Mouse (Mus musculus) cerebellum, adult 11 months (tissue): Measurements from ENCODE around the gene Hoxb4.

ENCODE experiments used
- DNase-seq: peaks from one replicate; pipeline ENCODE4 v3.0.0; 2022

Hoxb4 gene

DNA sequence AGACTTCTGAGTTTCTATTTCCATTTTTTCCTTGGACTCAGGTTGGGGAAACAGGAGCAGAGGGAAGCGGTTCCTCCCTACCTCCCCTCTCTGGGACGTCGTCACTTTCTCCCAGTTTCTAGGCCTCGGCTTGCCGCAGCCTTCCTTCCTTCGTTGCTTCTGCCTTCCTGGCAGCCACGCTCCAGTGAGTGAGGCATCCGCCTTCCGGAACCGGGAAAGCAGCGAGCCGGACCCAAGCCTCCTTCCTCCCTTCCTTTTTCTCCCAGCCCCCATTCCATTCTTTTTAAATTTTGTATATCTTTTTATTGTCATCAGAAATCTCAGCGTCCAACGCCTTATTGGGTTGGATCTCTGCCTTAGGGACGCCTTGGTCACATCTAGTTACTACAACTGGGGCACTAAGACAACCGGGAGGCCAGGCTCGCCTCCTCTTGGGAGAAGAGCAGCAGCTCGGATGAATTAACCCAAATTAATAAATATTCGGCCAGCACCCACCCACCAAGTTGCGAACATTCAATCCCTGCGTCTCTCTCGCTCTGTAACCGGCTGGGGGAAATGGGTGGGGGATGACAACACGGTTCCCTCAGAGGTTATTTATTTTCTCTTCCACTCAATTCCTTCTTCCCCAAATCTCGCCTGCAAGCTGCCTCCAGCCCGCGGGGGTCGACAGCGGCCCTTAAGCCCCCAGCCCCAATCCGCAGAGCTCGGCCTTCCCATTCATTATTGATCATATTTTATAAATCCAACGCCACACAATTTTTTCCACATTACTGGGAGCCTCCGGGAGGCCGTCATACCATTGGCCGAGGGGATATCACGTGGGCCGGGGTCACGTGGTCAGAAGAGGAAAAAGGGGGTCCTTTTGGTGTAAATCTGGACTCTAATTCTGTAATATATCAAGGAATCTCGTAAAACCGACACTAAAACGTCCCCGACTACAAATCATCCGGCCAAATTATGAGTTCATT is 32.0 kb upstream of the Hoxb4 start, which contains the start of gene Hoxb7:
Hoxb7 (plus strand) TSS at position 853 of the 968 bp plus-strand sequence.
- no peak for DNase-seq

DNA sequence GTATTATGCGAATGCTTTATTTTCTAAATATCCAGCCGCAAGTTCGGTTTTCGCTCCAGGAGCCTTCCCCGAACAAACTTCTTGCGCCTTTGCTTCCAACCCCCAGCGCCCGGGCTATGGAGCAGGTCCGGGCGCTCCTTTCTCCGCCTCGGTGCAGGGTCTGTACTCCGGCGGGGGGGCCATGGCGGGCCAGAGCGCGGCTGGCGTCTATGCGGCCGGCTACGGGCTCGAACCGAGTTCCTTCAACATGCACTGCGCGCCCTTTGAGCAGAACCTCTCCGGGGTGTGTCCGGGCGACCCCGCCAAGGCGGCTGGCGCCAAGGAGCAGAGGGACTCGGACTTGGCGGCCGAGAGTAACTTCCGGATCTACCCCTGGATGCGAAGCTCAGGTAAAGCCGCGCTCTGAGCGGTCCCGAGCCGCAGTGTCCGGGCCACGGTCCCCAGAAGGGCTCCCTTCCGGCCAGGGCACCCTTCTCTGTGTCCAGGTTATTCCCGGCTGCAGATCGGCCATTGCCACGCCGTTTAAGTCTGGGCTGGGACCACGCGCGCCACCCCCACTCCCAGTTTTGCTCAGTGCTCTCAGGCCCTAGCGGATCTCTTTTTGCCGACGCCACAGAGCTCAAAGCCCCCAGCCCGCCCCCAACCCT is 31.2 kb upstream of the Hoxb4 start:
- DNase-seq: no peak

GRCm38 (mm10) chr11:96287411-96287810 is 30.7 kb upstream of the Hoxb4 start:
- no peak for DNase-seq

GRCm38 (mm10) chr11:96288455-96289221 is 29.4 kb upstream of the Hoxb4 start:
- no peak for DNase-seq

- DNase-seq: no peak
These were observed 28.8 kb upstream of the Hoxb4 start for GRCm38 (mm10) chr11:96289293-96289692.

GRCm38 (mm10) chr11:96289837-96290236 is 28.2 kb upstream of the Hoxb4 start:
- DNase-seq: no peak

DNA sequence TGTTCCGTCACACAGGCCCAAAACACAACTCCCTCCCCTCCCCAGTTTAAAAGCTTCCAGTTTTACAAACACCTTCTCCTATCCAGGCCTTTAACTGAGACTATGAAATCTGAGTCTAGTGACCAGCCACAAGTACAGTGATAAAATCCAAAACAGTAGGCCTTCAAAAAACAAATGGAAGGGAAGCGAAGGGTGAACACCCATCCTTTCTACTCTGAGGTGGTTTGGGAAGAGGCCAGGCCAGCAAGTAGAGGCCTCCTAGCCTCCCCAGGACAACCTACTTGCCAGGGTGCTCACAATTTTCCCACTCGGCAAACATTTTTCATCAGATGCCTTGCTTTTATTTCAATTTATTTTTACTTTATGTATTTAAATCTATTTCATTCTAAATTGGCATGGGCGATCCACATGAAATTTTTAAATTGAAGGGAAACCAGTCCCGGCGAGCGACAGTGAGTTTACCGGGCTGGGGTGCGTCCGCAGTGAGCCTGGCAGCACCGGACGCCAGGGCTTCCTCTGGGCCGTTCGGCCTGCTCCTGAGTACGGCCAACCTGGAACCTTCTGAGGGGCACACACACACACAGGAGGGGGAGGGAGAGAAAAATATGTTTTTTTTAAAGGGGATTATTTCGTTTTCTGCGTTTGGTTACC is 27.2 kb upstream of the Hoxb4 start:
- no peak for DNase-seq

DNA sequence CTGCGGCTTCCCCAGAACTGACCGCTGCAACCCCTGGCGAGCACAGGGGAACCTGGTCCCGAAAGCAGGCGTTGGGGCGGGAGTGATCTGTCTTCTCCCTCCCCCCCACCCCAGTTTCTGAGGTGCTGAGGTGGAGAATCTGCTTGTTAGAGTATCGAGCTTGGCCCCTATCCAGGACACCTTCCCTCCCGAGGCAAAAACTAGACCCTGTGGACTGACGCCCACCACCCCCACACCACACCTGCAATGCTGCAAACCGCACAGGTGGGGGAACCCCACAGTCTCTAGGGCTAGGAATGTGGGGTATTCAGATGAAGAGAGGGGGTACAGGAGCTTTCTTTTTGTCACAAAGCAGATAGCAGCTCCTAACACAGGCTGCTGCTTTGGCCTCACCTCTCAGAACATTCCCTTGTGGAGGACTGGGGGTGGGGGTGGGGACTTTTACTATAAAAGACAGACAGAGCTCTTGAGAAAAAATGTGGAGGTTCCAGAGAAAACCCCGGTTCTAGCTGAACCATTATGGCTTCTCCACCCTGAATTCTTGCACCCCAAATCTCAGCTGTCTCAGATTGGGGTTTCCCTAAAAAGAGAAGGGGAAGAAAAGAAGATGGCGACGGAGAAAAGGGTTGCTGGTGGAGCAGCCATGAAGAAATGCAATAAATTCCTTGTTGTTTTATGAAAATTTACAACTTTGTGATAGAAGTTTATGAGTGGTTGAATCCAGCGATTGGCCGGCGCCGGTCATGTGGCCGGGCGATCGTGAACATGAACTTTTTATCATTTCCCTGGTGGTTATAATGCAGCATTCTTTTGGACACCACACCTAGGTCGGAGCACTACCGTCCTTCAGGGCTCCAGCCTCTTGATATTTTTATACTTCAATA is 26.1 kb upstream of the Hoxb4 start, which contains the start of gene Hoxb6:
Hoxb6 (plus strand) TSS at position 796 of the 884 bp plus-strand sequence.
- DNase-seq: no peak

DNA sequence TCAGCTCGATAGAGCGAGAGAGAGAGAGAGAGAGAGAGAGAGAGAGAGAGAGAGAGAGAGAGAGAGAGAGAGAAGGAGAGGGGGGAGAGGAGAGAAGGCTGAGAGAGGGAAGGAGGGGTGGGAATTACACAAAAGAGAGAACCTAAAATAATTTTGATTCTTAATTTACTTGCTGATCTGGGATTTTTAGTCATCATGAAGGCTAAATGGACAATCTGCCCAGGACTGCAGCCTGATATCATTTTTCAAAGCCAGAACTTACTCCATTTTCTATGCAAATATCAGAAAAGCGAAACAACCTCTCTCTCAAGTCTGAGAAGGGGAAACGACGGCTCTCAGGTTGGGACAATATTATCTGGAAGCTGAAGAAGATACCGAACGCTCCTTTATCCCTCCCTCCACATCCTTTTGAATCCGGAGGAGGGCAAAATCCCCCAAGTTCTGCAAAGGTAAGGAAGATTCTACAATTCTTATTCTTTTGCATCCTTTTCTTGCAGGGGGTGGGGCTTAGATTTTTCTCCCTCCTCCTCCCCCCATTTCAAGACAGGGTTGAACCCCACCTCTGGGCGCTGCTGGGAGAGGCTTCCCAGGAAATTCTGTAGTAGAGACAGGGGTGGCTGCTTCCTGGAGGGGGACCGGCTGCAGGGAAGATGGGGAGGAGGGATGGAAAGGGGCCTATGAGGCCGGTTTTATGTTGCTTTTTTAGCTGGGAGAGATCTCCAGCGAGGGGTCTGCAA is 25.3 kb upstream of the Hoxb4 start:
- DNase-seq: no peak

DNA sequence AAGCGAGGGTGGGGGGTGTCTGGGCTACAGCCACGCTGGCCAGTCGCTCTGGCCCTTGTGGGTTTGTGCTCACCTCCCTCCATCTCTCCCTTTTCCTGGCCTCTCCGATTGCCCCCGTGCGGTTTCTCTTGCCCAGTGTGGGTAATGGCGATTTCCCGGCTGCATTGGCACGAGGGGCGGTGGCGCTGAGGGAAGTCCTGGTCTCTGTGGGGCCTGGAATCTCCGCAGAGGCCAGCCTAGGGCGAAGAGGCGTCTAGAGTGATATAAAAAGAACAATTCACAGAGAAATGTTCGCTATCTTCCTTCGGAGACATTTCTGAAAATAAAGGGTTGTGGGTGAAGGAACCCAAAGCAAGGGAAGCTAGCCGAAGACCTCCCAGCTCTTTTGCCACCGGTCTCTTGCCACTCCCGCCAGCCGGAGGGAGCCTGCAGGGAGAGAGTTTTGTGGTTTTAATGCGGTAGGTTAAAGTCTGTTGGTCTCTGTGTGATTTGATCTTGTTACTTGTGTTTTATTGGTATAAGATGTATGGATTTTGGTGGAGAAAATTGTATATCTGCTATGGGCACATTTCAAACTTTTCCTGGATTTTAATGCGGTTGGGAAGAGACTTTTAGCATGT is 24.7 kb upstream of the Hoxb4 start:
- no peak for DNase-seq

DNA sequence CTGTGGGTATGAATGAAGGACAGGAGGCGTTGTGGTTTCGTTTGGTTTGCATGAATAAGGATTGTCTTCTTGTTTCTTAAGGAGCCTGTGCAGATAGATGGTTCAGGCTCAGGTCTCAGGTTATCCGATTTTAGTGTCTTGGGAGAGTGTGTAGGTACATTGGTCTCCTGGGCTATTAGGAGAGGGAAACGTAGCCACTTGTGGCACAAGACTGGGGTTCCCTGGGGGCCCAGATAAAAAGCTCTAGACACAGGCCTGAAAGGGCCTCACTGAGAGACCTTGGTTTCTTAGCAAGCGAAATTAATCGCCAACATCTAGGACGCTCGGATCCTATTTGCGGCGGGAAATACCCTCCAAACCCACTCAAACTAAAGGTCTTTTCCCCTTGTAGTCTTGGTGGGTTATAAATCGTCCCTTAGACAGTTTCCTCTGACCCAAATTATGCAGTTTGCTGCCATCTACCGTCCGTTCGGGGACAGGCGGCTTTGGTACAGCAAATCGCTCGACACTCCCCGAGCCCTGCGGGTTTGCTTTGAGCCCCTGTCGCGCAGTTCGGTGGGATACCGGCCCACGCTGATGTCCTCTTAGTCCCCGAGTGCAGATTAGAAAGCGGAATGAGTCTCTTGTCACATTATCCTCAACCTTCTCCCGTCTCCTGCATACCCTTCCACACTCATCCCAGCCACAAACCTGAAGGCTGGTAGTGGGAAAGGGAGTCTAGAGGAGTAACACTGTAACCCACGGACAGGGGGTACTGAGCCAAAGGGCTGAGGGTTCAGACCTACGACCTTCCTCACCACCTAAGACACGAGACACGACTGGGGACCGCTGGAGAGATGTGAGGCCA is 23.6 kb upstream of the Hoxb4 start:
- DNase-seq: no peak

GRCm38 (mm10) chr11:96295092-96295835 is 22.8 kb upstream of the Hoxb4 start:
- no peak for DNase-seq

DNA sequence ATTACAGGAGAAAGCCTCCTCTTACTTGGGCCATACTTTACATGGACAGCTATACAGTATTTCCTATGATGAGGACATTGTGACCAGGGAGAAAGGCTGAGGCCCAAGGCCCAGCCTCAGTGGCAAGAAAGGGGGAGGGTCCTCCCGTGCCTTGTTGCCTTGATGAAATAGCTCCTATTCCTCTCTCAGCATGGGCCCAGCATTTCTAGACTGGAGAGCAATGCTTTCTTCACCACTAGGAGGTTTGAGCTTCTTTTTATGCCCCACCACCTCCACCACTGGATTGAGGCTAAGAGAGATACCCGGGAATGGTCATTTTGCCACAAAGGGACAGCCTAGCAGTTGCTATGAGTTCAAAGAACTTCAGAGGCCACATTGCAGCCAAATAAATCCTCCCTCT is 21.1 kb upstream of the Hoxb4 start:
- DNase-seq: no peak

DNA sequence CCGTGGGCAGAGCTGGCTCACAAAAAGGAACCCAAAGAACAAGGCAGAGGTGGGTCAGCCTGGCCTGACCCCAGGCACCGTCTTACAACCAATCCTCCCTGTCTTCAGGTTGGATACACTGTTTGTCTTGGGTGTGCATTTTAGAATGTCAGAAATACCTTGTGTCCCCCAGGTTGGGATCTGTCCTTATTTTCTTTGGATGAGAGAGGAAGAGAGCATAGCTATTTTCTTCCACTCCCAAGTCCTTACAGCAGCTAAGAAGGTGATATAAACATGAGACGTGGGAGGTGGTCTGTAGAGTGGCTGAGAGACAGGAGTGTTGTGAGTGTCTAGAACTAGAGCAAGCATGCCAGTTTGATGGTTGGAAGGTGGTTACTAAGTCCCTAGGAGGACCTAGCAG is 20.6 kb upstream of the Hoxb4 start:
- DNase-seq: no peak

DNA sequence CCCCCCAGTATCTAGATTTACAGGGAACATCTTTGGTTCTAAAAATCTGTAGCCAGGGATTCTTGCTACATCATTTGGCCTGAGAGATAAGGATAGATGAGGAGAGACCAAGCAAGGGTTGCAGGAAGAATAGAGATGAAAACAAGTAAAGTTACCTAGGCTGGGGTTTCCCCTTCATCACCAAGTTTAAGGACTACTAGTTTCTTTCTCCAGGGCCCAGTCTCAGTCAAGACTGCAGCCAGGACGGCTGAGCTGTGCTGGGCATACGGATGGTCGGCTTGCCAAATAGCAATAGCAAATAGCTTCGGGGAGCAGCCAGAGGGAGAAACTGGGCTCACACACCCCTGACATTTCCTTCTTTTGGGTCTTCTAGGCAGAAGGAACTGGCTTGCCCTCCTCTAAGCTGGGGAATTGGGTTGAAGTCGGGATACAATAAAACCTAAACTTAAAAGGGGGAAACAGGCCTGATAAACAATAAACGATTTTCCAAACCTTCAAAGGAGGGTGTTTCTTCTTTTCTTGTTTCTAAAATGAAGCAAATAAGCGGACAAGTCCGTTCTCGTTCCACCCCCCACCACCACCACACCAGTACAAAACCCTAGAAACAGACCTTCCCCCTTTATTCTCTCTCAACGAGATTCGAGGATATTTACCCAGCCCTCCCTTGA is 20.0 kb upstream of the Hoxb4 start:
- no peak for DNase-seq

- DNase-seq: no peak
These were observed 19.0 kb upstream of the Hoxb4 start for GRCm38 (mm10) chr11:96298895-96299667.

DNA sequence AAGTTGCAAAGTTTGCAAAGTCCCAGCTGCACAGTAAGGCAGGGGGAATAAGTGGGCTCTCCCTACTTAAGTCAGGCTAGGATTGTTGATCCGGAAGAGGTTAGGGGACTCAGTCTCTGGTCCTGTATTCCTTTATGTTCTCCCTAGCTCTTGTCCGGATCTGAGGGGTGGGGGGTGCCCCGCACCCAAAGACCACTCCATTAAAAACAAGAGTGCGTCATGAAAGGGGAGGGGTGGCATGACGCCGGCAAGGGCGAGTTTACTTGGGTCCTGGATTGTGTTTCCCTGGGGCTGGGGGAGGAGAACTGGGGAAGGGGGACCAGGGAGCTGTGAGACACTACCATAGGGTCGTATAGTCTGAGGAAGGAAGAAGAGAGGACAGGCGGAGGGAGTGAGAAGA is 18.3 kb upstream of the Hoxb4 start:
- no peak for DNase-seq
